Mouse (Mus musculus) heart, postnatal 0 days (tissue): Measurements from ENCODE around the gene Tlk1. TPM values are rescaled to one million over a fixed set of nuclear protein-coding genes. Genes with fewer than 3 reads are reported as not detected.
"Not testable (repeated sequence)": the region's sequence is repeated elsewhere in the genome, so short reads cannot be mapped to it uniquely, and the experiment has no call there.

Experiments used
- ATAC-seq: fragments of 200-750 bp; cut with Nextera tagmentation; 2 replicates; pipeline ENCODE4 v1.8.0; 2017; ENCODE audit warnings: low read depth, moderate number of reproducible peaks, moderate library complexity; ENCODE audit not compliant: insufficient read depth
- DNase-seq: peaks from one replicate; pipeline ENCODE4 v3.0.0-alpha.2; 2016; ENCODE audit warnings: low spot score
- H3K27ac ChIP-seq: fragments of 300-500 bp; sonication (generic); 2 replicates; pipeline ENCODE4 v1.5.1; 2014; ENCODE audit warnings: low read depth, mild to moderate bottlenecking
- H3K27me3 ChIP-seq: fragments of 300-500 bp; sonication (generic); 2 replicates; pipeline ENCODE4 v1.6.1; 2014; ENCODE audit warnings: low read length, mixed read lengths; ENCODE audit not compliant: control insufficient read depth, insufficient read depth
- H3K36me3 ChIP-seq: fragments of 300-500 bp; sonication (generic); replicated peaks from 2 replicates; pipeline ENCODE4 v1.6.1; 2014; ENCODE audit warnings: low read length, mixed read lengths; ENCODE audit not compliant: control insufficient read depth, insufficient read depth
- H3K4me1 ChIP-seq: fragments of 300-500 bp; sonication (generic); 2 replicates; pipeline ENCODE4 v1.6.1; 2014; ENCODE audit warnings: antibody characterized with exemption; ENCODE audit not compliant: control insufficient read depth, insufficient read depth
- H3K4me2 ChIP-seq: fragments of 300-500 bp; sonication (generic); 2 replicates; pipeline ENCODE4 v1.6.1; 2014; ENCODE audit warnings: low read depth, mild to moderate bottlenecking, low read length, moderate library complexity
- H3K4me3 ChIP-seq: fragments of 300-500 bp; sonication (generic); 2 replicates; pipeline ENCODE4 v1.5.1; 2014; ENCODE audit warnings: low read depth, low read length
- H3K9ac ChIP-seq: fragments of 300-500 bp; sonication (generic); replicated peaks from 2 replicates; pipeline ENCODE4 v1.6.1; 2014; ENCODE audit warnings: low read depth, low read length, mixed read lengths
- H3K9me3 ChIP-seq: fragments of 300-500 bp; sonication (generic); replicated peaks from 2 replicates; pipeline ENCODE4 v1.6.1; 2016; ENCODE audit warnings: low read length; ENCODE audit not compliant: control insufficient read depth
- CTCF ChIP-seq: IDR thresholded peaks from 2 replicates; pipeline ENCODE4 v1.5.1; 2016; ENCODE audit warnings: antibody characterized with exemption, control low read depth, low read depth
- EP300 ChIP-seq: IDR thresholded peaks from 2 replicates; pipeline ENCODE4 v1.6.1; 2016; ENCODE audit warnings: antibody characterized with exemption, low read depth
- WGBS: fragments of 180-500 bp; shearing (Covaris S2); extraction: QIAGEN DNeasy Blood & Tissue Kit; methylation state at CpG from one replicate; pipeline ENCODE4 v1.1.7; 2014; 5-methylcytosine and 5-hydroxymethylcytosine counted together
- polyA plus RNA-seq: library from polyadenylated mRNA; unstranded; fragments of >200 nt; fragmentation: Nextera tagmentation; extraction: Ambion mirVana; gene quantifications from 2 replicates; pipeline ENCODE4 v1.2.1, GENCODE M21; 2015
- total RNA-seq: library from RNA; depleted of rRNA; stranded (reverse); fragments of >200 nt; gene quantifications from 2 replicates; pipeline ENCODE4 v1.2.3, GENCODE M21; 2014; ENCODE audit warnings: low replicate concordance

Gene Tlk1
- total and polyA plus RNA-seq, 2 experiments from 2014 or later, result 17.9 to 32.6 TPM

- H3K4me3 ChIP-seq, result no peak overlapping the region
- H3K4me2 ChIP-seq, result no peak overlapping the region
- WGBS, result 89% methylated on average over 5 of the region's 5 CpGs
- TF ChIP-seq EP300 (no peak), CTCF (no peak)
- H3K27me3 ChIP-seq, result no peaks in the 10 kb centered on the region
- no peak for ATAC-seq
- no peaks in the 10 kb centered on the region for H3K9me3 ChIP-seq
- H3K27ac ChIP-seq, result no peak overlapping the region
- H3K9ac ChIP-seq, result no peak overlapping the region
- H3K36me3 ChIP-seq, result no peaks in the 10 kb centered on the region; the same call in 1 of the 2 replicates
- DNase-seq, result no peak
- peaks cover 23% of the 10 kb centered on the region for H3K4me1 ChIP-seq
These were observed 19.5 kb downstream of the Tlk1 start for GRCm38 (mm10) chr2:70806020-70806419.

GRCm38 (mm10) chr2:70803696-70804095 is 21.8 kb downstream of the Tlk1 start:
- H3K4me1 ChIP-seq, result peaks cover 21% of the 10 kb centered on the region
- H3K4me3 ChIP-seq, DNase-seq, H3K9ac ChIP-seq, ATAC-seq, H3K27ac ChIP-seq, H3K9me3 ChIP-seq, H3K36me3 ChIP-seq, H3K4me2 ChIP-seq, H3K27me3 ChIP-seq: not testable (repeated sequence)
- 90% methylated on average over 4 of the region's 4 CpGs for WGBS

- Histone ChIP-seq H3K9ac (no peak overlapping the region), H3K9me3 (no peaks in the 10 kb centered on the region), H3K36me3 (no peaks in the 10 kb centered on the region; the same call in 1 of the 2 replicates), H3K27me3 (no peaks in the 10 kb centered on the region), H3K4me2 (no peak overlapping the region), H3K27ac (no peak overlapping the region), H3K4me3 (no peak overlapping the region), H3K4me1 (peaks cover 24% of the 10 kb centered on the region)
- WGBS, result 43% methylated on average over 6 of the region's 6 CpGs
- TF ChIP-seq CTCF, result no peak
- no peak for TF ChIP-seq EP300
- DNase-seq (no peak), ATAC-seq (no peak)
These were observed 22.9 kb downstream of the Tlk1 start for GRCm38 (mm10) chr2:70802658-70803057.

DNA sequence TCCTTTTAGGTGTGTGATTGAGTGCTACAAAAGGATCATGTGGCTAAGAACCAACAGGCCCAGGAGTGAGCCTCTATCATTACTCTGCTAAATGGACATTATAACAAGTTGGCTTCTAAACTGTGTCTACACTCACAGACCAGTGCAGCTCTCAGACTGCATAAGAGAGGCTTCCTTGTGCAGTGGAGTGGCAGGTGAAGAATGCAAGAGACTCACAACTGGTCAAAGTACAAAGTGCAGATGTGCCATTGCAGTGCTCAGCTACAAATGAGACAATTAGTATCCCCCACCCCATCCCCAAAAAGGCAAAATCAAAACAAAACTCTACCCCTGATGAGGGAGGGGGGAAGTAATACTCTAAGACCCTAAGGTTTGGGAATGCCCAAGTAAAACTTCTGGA is 24.0 kb downstream of the Tlk1 start:
- no peak for TF ChIP-seq EP300
- TF ChIP-seq CTCF, result no peak
- Histone ChIP-seq H3K4me1 (peaks cover 21% of the 10 kb centered on the region), H3K27me3 (no peaks in the 10 kb centered on the region), H3K4me2 (no peak overlapping the region), H3K4me3 (no peak overlapping the region), H3K9ac (no peak overlapping the region), H3K9me3 (no peaks in the 10 kb centered on the region), H3K36me3 (no peaks in the 10 kb centered on the region; the same call in 1 of the 2 replicates), H3K27ac (no peak overlapping the region)
- ATAC-seq, result no peak
- DNase-seq, result no peak

DNA sequence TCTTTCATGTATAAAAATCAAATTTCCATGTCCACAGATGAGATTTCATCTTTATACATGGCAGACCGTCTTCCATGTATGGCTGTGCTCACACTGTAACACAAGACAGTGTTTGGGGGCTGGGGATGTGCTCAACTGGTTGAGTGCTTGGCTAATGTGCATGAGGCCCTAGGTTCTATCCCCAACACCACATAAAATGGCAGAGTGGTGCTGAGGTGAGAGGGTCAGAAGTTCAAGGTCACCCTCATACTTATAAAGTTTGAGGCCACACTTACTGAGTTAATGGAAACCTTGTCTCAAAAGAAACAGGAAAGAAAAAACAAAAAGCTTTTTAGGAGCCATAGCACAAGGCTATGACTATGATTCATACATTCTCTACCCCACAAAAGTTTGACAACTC is 25.1 kb downstream of the Tlk1 start:
- 90% methylated on average over 1 of the region's 1 CpGs for WGBS
- TF ChIP-seq CTCF, result no peak
- no peak for TF ChIP-seq EP300
- no peaks in the 10 kb centered on the region for H3K27me3 ChIP-seq
- no peak overlapping the region for H3K9ac ChIP-seq
- DNase-seq, result no peak
- H3K9me3 ChIP-seq, result no peaks in the 10 kb centered on the region
- peaks cover 21% of the 10 kb centered on the region for H3K4me1 ChIP-seq
- peak overlapping the region; percentile 41; the same call in 1 of the 2 replicates for H3K27ac ChIP-seq
- no peaks in the 10 kb centered on the region; the same call in 1 of the 2 replicates for H3K36me3 ChIP-seq
- no peak overlapping the region for H3K4me3 ChIP-seq
- no peak overlapping the region for H3K4me2 ChIP-seq
- ATAC-seq, result no peak

- no peak overlapping the region for H3K4me3 ChIP-seq
- ATAC-seq (no peak), DNase-seq (no peak)
- H3K27ac ChIP-seq, result no peak overlapping the region
- peaks cover 5% of the 10 kb centered on the region for H3K4me1 ChIP-seq
- 60% methylated on average over 4 of the region's 4 CpGs for WGBS
- H3K9me3 ChIP-seq, result no peaks in the 10 kb centered on the region
- TF ChIP-seq CTCF (no peak), EP300 (no peak)
- H3K36me3 ChIP-seq, result 0 out of 2 replicates have a peak, but pooled peaks cover 5% of the 10 kb centered on the region
- no peaks in the 10 kb centered on the region for H3K27me3 ChIP-seq
- no peak overlapping the region for H3K4me2 ChIP-seq
- H3K9ac ChIP-seq, result no peak overlapping the region
These were observed 32.3 kb downstream of the Tlk1 start for GRCm38 (mm10) chr2:70793276-70793675.
